Mouse (Mus musculus) liver, embryonic 11.5 days (tissue): ENCODE data around the gene Rgs7. TPM values are rescaled to one million over a fixed set of nuclear protein-coding genes. Genes with fewer than 3 reads are reported as not detected.

Experiments used
- ATAC-seq: fragments of 200-750 bp; cut with Nextera tagmentation; replicated peaks from 2 replicates; pipeline ENCODE4 v1.8.0; 2017; ENCODE audit warnings: moderate number of reproducible peaks, mild to moderate bottlenecking, moderate TSS enrichment, moderate library complexity; ENCODE audit not compliant: low FRiP score
- DNase-seq: peaks from one replicate; pipeline ENCODE4 v3.0.0-alpha.2; 2017; ENCODE audit warnings: low spot score
- H3K27ac ChIP-seq: fragments of 300-500 bp; sonication (generic); 2 replicates; pipeline ENCODE4 v1.5.1; 2014; ENCODE audit warnings: mild to moderate bottlenecking, low read depth, low read length, control low read depth
- H3K27me3 ChIP-seq: fragments of 300-500 bp; sonication (generic); replicated peaks from 2 replicates; pipeline ENCODE4 v1.6.1; 2014; ENCODE audit warnings: low read length, mixed read lengths; ENCODE audit not compliant: control insufficient read depth, insufficient read depth
- H3K36me3 ChIP-seq: fragments of 300-500 bp; sonication (generic); 2 replicates; pipeline ENCODE4 v1.6.1; 2014; ENCODE audit warnings: mild to moderate bottlenecking, low read length, moderate library complexity, mixed read lengths; ENCODE audit not compliant: control insufficient read depth, insufficient read depth
- H3K4me1 ChIP-seq: fragments of 300-500 bp; sonication (generic); replicated peaks from 2 replicates; pipeline ENCODE4 v1.6.1; 2014; ENCODE audit warnings: low read length, mixed read lengths; ENCODE audit not compliant: control insufficient read depth, insufficient read depth
- H3K4me2 ChIP-seq: fragments of 300-500 bp; sonication (generic); 2 replicates; pipeline ENCODE4 v1.6.1; 2014; ENCODE audit warnings: mild to moderate bottlenecking, control low read depth, moderate library complexity
- H3K4me3 ChIP-seq: fragments of 300-500 bp; sonication (generic); 2 replicates; pipeline ENCODE4 v1.5.1; 2014; ENCODE audit warnings: low read depth, low read length, control low read depth
- H3K9ac ChIP-seq: fragments of 300-500 bp; sonication (generic); 2 replicates; pipeline ENCODE4 v1.6.1; 2014; ENCODE audit warnings: low read depth, low read length, control low read depth
- H3K9me3 ChIP-seq: fragments of 300-500 bp; sonication (generic); 2 replicates; pipeline ENCODE4 v1.6.1; 2016; ENCODE audit warnings: low read length, inconsistent platforms, mixed read lengths; ENCODE audit not compliant: control insufficient read depth
- WGBS: fragments of 180-500 bp; shearing (Covaris S2); extraction: QIAGEN DNeasy Blood & Tissue Kit; methylation state at CpG from one replicate; pipeline ENCODE4 v1.1.7; 2014; 5-methylcytosine and 5-hydroxymethylcytosine counted together
- polyA plus RNA-seq: library from polyadenylated mRNA; unstranded; fragments of >200 nt; fragmentation: Nextera tagmentation; extraction: Ambion mirVana; gene quantifications from 2 replicates; pipeline ENCODE4 v1.2.1, GENCODE M21; 2014

Gene Rgs7
- polyA plus RNA-seq, 1 experiment from 2014 or later, result 0.19 TPM

DNA sequence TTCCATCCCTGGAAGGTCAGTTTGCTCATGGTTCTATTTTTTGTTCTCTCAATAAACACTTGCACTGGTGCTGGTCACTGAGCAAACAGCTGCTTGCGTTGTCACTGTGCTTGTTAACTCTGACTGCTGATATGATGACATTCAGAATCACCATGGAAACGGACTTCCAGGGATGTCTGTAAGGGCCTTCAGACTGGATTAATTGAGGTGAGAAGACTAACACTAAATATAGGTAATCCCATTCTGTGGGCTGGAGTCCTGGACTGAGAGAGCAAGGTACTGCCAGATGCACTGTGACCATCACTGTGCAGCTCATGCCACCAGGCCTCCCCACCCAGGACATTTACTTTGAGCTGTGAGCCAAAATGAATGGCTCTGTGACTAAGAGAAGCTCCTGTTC is 252.2 kb downstream of the Rgs7 start:
- WGBS, result 66% methylated on average over 2 of the region's 2 CpGs
- no peaks in the 10 kb centered on the region for H3K36me3 ChIP-seq
- no peak for DNase-seq
- H3K9ac ChIP-seq, result no peak overlapping the region
- no peaks in the 10 kb centered on the region for H3K9me3 ChIP-seq
- no peak overlapping the region for H3K27ac ChIP-seq
- no peaks in the 10 kb centered on the region for H3K27me3 ChIP-seq
- ATAC-seq, result no peak
- H3K4me3 ChIP-seq, result no peak overlapping the region
- H3K4me2 ChIP-seq, result no peak overlapping the region
- H3K4me1 ChIP-seq, result no peaks in the 10 kb centered on the region

- no peak for ATAC-seq
- WGBS, result 89% methylated on average over 3 of the region's 3 CpGs
These were observed 270.5 kb downstream of the Rgs7 start for GRCm38 (mm10) chr1:175221593-175222500.

GRCm38 (mm10) chr1:175219563-175219962 is 272.7 kb downstream of the Rgs7 start:
- Histone ChIP-seq H3K4me1 (no peaks in the 10 kb centered on the region), H3K4me3 (no peak overlapping the region), H3K27me3 (no peaks in the 10 kb centered on the region), H3K36me3 (no peaks in the 10 kb centered on the region), H3K9ac (no peak overlapping the region), H3K9me3 (no peaks in the 10 kb centered on the region), H3K4me2 (no peak overlapping the region), H3K27ac (no peak overlapping the region)
- DNase-seq, result no peak
- ATAC-seq, result no peak
- 82% methylated on average over 2 of the region's 2 CpGs for WGBS

More at GRCm38 (mm10) chr1:175221593-175222500, 270.5 kb downstream of the Rgs7 start:
- no peaks in the 10 kb centered on the region; the same call in 1 of the 2 replicates for H3K9me3 ChIP-seq
- H3K27ac ChIP-seq, result no peak overlapping the region
- no peaks in the 10 kb centered on the region for H3K4me1 ChIP-seq
- H3K4me2 ChIP-seq, result no peak overlapping the region
- no peaks in the 10 kb centered on the region for H3K36me3 ChIP-seq
- H3K9ac ChIP-seq, result no peak overlapping the region
- DNase-seq, result no peak
- H3K27me3 ChIP-seq, result no peaks in the 10 kb centered on the region
- no peak overlapping the region for H3K4me3 ChIP-seq

DNA sequence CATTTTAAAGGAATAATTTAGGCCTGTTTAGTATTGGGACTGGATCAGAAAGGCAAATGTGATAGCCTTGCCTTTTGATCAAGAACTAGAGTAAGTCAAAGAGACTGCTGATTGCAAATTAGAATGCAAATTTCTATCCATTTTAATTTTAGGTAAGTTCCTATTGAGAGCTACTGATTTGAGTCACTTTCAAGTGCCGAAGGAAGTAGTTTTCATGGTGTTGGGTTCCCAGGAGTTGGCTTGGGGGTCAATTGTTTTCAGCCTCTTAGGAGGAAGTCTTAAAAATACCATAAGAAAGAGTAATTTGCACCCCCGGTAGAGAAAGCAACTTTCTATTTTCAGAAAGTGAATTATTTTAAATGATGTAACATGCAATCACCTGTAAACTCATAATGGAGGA is 285.3 kb downstream of the Rgs7 start:
- Histone ChIP-seq H3K4me1 (no peaks in the 10 kb centered on the region), H3K9me3 (no peaks in the 10 kb centered on the region), H3K9ac (no peak overlapping the region), H3K36me3 (no peaks in the 10 kb centered on the region), H3K4me3 (no peak overlapping the region), H3K4me2 (no peak overlapping the region), H3K27ac (no peak overlapping the region), H3K27me3 (no peaks in the 10 kb centered on the region)
- no peak for DNase-seq
- no peak for ATAC-seq
- WGBS, result 80% methylated on average over 2 of the region's 2 CpGs

- DNase-seq (no peak), ATAC-seq (no peak)
- Histone ChIP-seq H3K4me2 (no peak overlapping the region), H3K9me3 (no peaks in the 10 kb centered on the region), H3K27ac (no peak overlapping the region), H3K4me1 (no peaks in the 10 kb centered on the region), H3K27me3 (no peaks in the 10 kb centered on the region), H3K9ac (no peak overlapping the region), H3K36me3 (no peaks in the 10 kb centered on the region), H3K4me3 (no peak overlapping the region)
- 47% methylated on average over 1 of the region's 1 CpGs for WGBS
These were observed 286.7 kb downstream of the Rgs7 start for GRCm38 (mm10) chr1:175205633-175206032.

DNA sequence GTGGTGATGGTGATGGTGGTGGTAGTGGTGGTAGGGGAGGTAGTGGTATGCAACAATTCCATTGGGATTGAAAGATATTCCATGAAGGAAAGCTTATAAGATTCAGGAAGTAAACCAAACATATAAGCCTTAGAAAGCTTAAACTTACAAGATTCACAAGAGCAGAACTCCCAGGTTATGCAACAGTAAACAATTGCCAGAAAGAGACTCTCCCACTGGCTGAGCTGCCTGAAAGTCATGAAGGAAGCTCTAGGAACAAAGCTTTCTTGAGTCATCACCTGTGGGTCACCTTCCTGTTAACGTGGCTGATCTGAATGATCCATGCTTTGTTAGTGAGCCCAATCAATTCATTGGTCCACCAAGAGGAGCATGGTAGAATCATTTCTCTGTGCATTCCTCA is 288.8 kb downstream of the Rgs7 start:
- Histone ChIP-seq H3K27ac (no peak overlapping the region), H3K9me3 (no peaks in the 10 kb centered on the region), H3K27me3 (no peaks in the 10 kb centered on the region), H3K4me1 (no peaks in the 10 kb centered on the region), H3K4me2 (no peak overlapping the region), H3K36me3 (no peaks in the 10 kb centered on the region), H3K9ac (no peak overlapping the region), H3K4me3 (no peak overlapping the region)
- DNase-seq (no peak), ATAC-seq (no peak)
- WGBS, result 43% methylated on average over 1 of the region's 1 CpGs

DNA sequence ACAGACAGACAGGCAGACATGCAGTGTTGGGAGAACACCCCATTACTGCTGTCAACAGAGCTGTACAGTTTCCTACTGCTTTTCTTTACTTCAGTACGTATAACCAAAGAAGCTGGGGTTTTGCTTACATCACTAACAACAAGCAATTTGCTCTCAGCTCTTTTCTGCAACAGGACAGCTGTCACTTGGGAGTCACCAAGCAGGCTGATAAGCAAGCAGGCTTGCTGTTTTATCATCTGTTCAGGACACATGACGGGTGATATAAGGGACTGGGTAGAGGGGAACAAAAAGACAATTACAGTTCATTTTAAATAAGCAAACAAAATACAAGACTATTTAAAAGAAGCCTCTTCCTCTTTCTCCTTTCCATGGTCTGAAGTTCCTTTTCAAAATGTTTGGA is 289.4 kb downstream of the Rgs7 start:
- DNase-seq (no peak), ATAC-seq (no peak)
- no peaks in the 10 kb centered on the region for H3K9me3 ChIP-seq
- no peaks in the 10 kb centered on the region for H3K4me1 ChIP-seq
- no peak overlapping the region for H3K27ac ChIP-seq
- no peaks in the 10 kb centered on the region for H3K36me3 ChIP-seq
- 49% methylated on average over 2 of the region's 2 CpGs for WGBS
- H3K9ac ChIP-seq, result no peak overlapping the region
- no peaks in the 10 kb centered on the region for H3K27me3 ChIP-seq
- H3K4me2 ChIP-seq, result no peak overlapping the region
- no peak overlapping the region for H3K4me3 ChIP-seq

DNA sequence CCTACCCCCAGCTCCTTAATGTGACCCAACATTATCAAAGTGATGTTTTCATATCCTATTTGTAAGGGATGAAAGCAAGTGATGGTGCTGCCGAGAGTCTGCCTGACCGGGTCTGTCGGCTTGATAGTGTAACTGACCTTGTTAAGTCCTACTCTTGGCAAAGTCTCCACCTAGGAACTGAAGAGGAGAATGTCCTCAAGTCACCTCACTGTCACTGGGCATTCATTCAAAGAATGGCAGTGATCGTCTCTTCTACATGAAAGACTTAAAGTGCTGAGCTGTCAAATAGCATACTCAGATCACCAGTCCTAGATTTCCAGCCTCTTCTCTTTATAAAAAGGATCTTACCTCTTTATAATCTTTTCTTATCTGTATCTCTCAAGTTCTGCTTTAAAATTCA is 293.4 kb downstream of the Rgs7 start:
- Histone ChIP-seq H3K4me2 (no peak overlapping the region), H3K4me3 (no peak overlapping the region), H3K27me3 (no peaks in the 10 kb centered on the region), H3K9me3 (no peaks in the 10 kb centered on the region), H3K4me1 (no peaks in the 10 kb centered on the region), H3K36me3 (no peaks in the 10 kb centered on the region), H3K9ac (no peak overlapping the region), H3K27ac (no peak overlapping the region)
- ATAC-seq (no peak), DNase-seq (no peak)
- WGBS, result 86% methylated on average over 4 of the region's 4 CpGs

DNA sequence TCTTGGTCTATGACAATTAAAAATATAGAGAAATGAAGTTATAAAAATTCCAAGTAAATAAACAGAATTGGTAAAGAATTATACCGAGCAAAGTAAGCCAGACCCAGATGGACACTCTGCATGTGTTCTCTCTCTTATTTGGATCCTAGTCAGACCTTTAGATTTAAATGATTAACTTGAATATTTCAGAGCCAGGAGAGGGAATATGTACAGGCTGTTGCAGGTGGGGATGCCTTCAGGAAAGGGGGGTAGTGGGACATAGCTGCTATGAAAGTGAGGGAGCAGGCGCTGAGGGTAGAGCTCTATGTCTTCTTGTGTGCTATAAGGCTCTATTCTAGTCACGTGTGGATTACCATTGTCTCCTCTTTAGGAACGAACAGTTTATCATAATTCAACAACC is 296.5 kb downstream of the Rgs7 start:
- no peak overlapping the region for H3K9ac ChIP-seq
- H3K4me3 ChIP-seq, result no peak overlapping the region
- H3K27ac ChIP-seq, result no peak overlapping the region
- no peaks in the 10 kb centered on the region for H3K4me1 ChIP-seq
- H3K9me3 ChIP-seq, result no peaks in the 10 kb centered on the region
- no peaks in the 10 kb centered on the region for H3K27me3 ChIP-seq
- DNase-seq (no peak), ATAC-seq (no peak)
- 81% methylated on average over 4 of the region's 4 CpGs for WGBS
- H3K36me3 ChIP-seq, result no peaks in the 10 kb centered on the region
- no peak overlapping the region for H3K4me2 ChIP-seq
